Mouse (Mus musculus): ENCODE results near the gene Rnf43. TPM values are rescaled to one million over a fixed set of nuclear protein-coding genes. Genes with fewer than 3 reads are reported as not detected.
A peak's percentile ranks its signal among the peaks of the same experiment; 100 is the strongest.

Gene Rnf43
- polyA plus RNA-seq, 1 experiment from 2014 or later, result 1.9 TPM

GRCm38 (mm10) chr11:87703654-87704053, 41.1 kb downstream of the Rnf43 start:
- Histone ChIP-seq H3K27ac (no peak overlapping the region), H3K27me3 (ENCODE audit: poor library complexity, severe bottlenecking) (peaks cover 8% of the 10 kb centered on the region), H3K4me1 (peaks cover 13% of the 10 kb centered on the region), H3K36me3 (replicated peaks) (no peaks in the 10 kb centered on the region), H3K9me3 (no peaks in the 10 kb centered on the region), H3K4me3 (no peak overlapping the region)
- 95% methylated on average over 5 of the region's 5 CpGs for WGBS
- DNase-seq (ENCODE audit: extremely low spot score, low spot score), result no peak

GRCm38 (mm10) chr11:87704289-87704688, 41.8 kb downstream of the Rnf43 start:
- 91% methylated on average over 9 of the region's 9 CpGs for WGBS
- Histone ChIP-seq H3K4me1 (peaks cover 17% of the 10 kb centered on the region), H3K27me3 (ENCODE audit: poor library complexity, severe bottlenecking) (peaks cover 14% of the 10 kb centered on the region), H3K9me3 (no peaks in the 10 kb centered on the region), H3K27ac (no peak overlapping the region), H3K36me3 (replicated peaks) (no peaks in the 10 kb centered on the region), H3K4me3 (no peak overlapping the region)
- no peak for DNase-seq (ENCODE audit: extremely low spot score, low spot score)

- peak; percentile 33 for DNase-seq (ENCODE audit: extremely low spot score, low spot score)
- Histone ChIP-seq H3K4me3 (no peak overlapping the region), H3K9me3 (no peaks in the 10 kb centered on the region), H3K4me1 (peaks cover 33% of the 10 kb centered on the region), H3K27me3 (ENCODE audit: poor library complexity, severe bottlenecking) (peaks cover 39% of the 10 kb centered on the region), H3K36me3 (replicated peaks) (no peaks in the 10 kb centered on the region), H3K27ac (peak overlapping the region; percentile 8; the same call in 1 of the 2 replicates)
- 61% methylated on average over 8 of the region's 8 CpGs for WGBS
These were observed 45.0 kb downstream of the Rnf43 start for GRCm38 (mm10) chr11:87707570-87707969.

- WGBS, result 86% methylated on average over 5 of the region's 5 CpGs
- Histone ChIP-seq H3K4me3 (no peak overlapping the region), H3K9me3 (no peaks in the 10 kb centered on the region)
These were observed 46.5 kb downstream of the Rnf43 start for GRCm38 (mm10) chr11:87708979-87709378.

GRCm38 (mm10) chr11:87709513-87710261, 47.2 kb downstream of the Rnf43 start:
- Histone ChIP-seq H3K9me3 (no peaks in the 10 kb centered on the region), H3K4me3 (peak overlapping the region; percentile 44), H3K27me3 (ENCODE audit: poor library complexity, severe bottlenecking) (peaks cover 39% of the 10 kb centered on the region), H3K27ac (peak overlapping the region; percentile 66), H3K4me1 (peaks cover 33% of the 10 kb centered on the region), H3K36me3 (replicated peaks) (no peaks in the 10 kb centered on the region)
- peak; percentile 62 for DNase-seq (ENCODE audit: extremely low spot score, low spot score)
- WGBS, result 10% methylated on average over 21 of the region's 21 CpGs

More at GRCm38 (mm10) chr11:87708979-87709378, 46.5 kb downstream of the Rnf43 start:
- peaks cover 33% of the 10 kb centered on the region for H3K4me1 ChIP-seq
- DNase-seq (ENCODE audit: extremely low spot score, low spot score), result no peak
- no peak overlapping the region for H3K27ac ChIP-seq
- no peaks in the 10 kb centered on the region for H3K36me3 ChIP-seq (replicated peaks)
- peaks cover 39% of the 10 kb centered on the region for H3K27me3 ChIP-seq (ENCODE audit: poor library complexity, severe bottlenecking)

- Histone ChIP-seq H3K27ac (peak overlapping the region; percentile 62), H3K4me3 (peak overlapping the region; percentile 44), H3K9me3 (no peaks in the 10 kb centered on the region), H3K4me1 (peaks cover 33% of the 10 kb centered on the region), H3K27me3 (ENCODE audit: poor library complexity, severe bottlenecking) (peaks cover 39% of the 10 kb centered on the region), H3K36me3 (replicated peaks) (no peaks in the 10 kb centered on the region)
- no peak for DNase-seq (ENCODE audit: extremely low spot score, low spot score)
- 48% methylated on average over 7 of the region's 7 CpGs for WGBS
These were observed 47.7 kb downstream of the Rnf43 start for GRCm38 (mm10) chr11:87710262-87710615.

GRCm38 (mm10) chr11:87712188-87712587, 49.7 kb downstream of the Rnf43 start:
- Histone ChIP-seq H3K4me1 (peaks cover 31% of the 10 kb centered on the region), H3K4me3 (no peak overlapping the region), H3K27ac (no peak overlapping the region), H3K36me3 (replicated peaks) (no peaks in the 10 kb centered on the region), H3K9me3 (no peaks in the 10 kb centered on the region), H3K27me3 (ENCODE audit: poor library complexity, severe bottlenecking) (peaks cover 39% of the 10 kb centered on the region)
- DNase-seq (ENCODE audit: extremely low spot score, low spot score), result no peak
- 85% methylated on average over 4 of the region's 4 CpGs for WGBS

- H3K36me3 ChIP-seq (replicated peaks), result no peaks in the 10 kb centered on the region
- H3K4me1 ChIP-seq, result peaks cover 7% of the 10 kb centered on the region
- no peak overlapping the region for H3K4me3 ChIP-seq
- WGBS, result 83% methylated on average over 4 of the region's 4 CpGs
- H3K9me3 ChIP-seq, result no peaks in the 10 kb centered on the region
- H3K27me3 ChIP-seq (ENCODE audit: poor library complexity, severe bottlenecking), result peaks cover 13% of the 10 kb centered on the region
- DNase-seq (ENCODE audit: extremely low spot score, low spot score), result no peak
- H3K27ac ChIP-seq, result no peak overlapping the region
These were observed 53.5 kb downstream of the Rnf43 start for GRCm38 (mm10) chr11:87715999-87716398.

- DNase-seq (ENCODE audit: extremely low spot score, low spot score), result no peak
- Histone ChIP-seq H3K9me3 (no peaks in the 10 kb centered on the region), H3K4me1 (peaks cover 10% of the 10 kb centered on the region), H3K27ac (0 out of 2 replicates have a peak overlapping the region, but pooled peaks have one; percentile 32), H3K4me3 (no peak overlapping the region), H3K27me3 (ENCODE audit: poor library complexity, severe bottlenecking) (0 out of 2 replicates have a peak, but pooled peaks cover 6% of the 10 kb centered on the region), H3K36me3 (replicated peaks) (no peaks in the 10 kb centered on the region)
- WGBS, result 71% methylated on average over 7 of the region's 7 CpGs
These were observed 57.0 kb downstream of the Rnf43 start for GRCm38 (mm10) chr11:87719526-87719925.

GRCm38 (mm10) chr11:87720324-87720723, 57.8 kb downstream of the Rnf43 start:
- no peaks in the 10 kb centered on the region for H3K36me3 ChIP-seq (replicated peaks)
- no peak overlapping the region for H3K4me3 ChIP-seq
- 44% methylated on average over 9 of the region's 9 CpGs for WGBS
- H3K4me1 ChIP-seq, result peaks cover 17% of the 10 kb centered on the region
- no peaks in the 10 kb centered on the region for H3K9me3 ChIP-seq
- DNase-seq (ENCODE audit: extremely low spot score, low spot score), result no peak
- H3K27me3 ChIP-seq (ENCODE audit: poor library complexity, severe bottlenecking), result 0 out of 2 replicates have a peak, but pooled peaks cover 6% of the 10 kb centered on the region
- H3K27ac ChIP-seq, result no peak overlapping the region

GRCm38 (mm10) chr11:87720839-87721238, 58.3 kb downstream of the Rnf43 start:
- WGBS, result 83% methylated on average over 9 of the region's 9 CpGs
- DNase-seq (ENCODE audit: extremely low spot score, low spot score), result no peak
- Histone ChIP-seq H3K27ac (no peak overlapping the region), H3K4me1 (peaks cover 22% of the 10 kb centered on the region), H3K27me3 (ENCODE audit: poor library complexity, severe bottlenecking) (0 out of 2 replicates have a peak, but pooled peaks cover 6% of the 10 kb centered on the region), H3K9me3 (no peaks in the 10 kb centered on the region), H3K4me3 (no peak overlapping the region), H3K36me3 (replicated peaks) (no peaks in the 10 kb centered on the region)

GRCm38 (mm10) chr11:87722168-87722567, 59.6 kb downstream of the Rnf43 start:
- WGBS, result 85% methylated on average over 3 of the region's 3 CpGs

GRCm38 (mm10) chr11:87722891-87723290, 60.4 kb downstream of the Rnf43 start:
- H3K27me3 ChIP-seq (ENCODE audit: poor library complexity, severe bottlenecking), result 0 out of 2 replicates have a peak, but pooled peaks cover 6% of the 10 kb centered on the region
- H3K4me3 ChIP-seq, result no peak overlapping the region
- no peak for DNase-seq (ENCODE audit: extremely low spot score, low spot score)
- no peaks in the 10 kb centered on the region for H3K36me3 ChIP-seq (replicated peaks)
- WGBS, result 81% methylated on average over 4 of the region's 4 CpGs
- H3K27ac ChIP-seq, result no peak overlapping the region
- H3K4me1 ChIP-seq, result peaks cover 41% of the 10 kb centered on the region
- H3K9me3 ChIP-seq, result no peaks in the 10 kb centered on the region

More at GRCm38 (mm10) chr11:87722168-87722567, 59.6 kb downstream of the Rnf43 start:
- Histone ChIP-seq H3K4me3 (no peak overlapping the region), H3K27me3 (ENCODE audit: poor library complexity, severe bottlenecking) (0 out of 2 replicates have a peak, but pooled peaks cover 6% of the 10 kb centered on the region), H3K36me3 (replicated peaks) (no peaks in the 10 kb centered on the region), H3K9me3 (no peaks in the 10 kb centered on the region), H3K4me1 (peaks cover 36% of the 10 kb centered on the region), H3K27ac (no peak overlapping the region)
- no peak for DNase-seq (ENCODE audit: extremely low spot score, low spot score)
